In genomic region chr2:160884830-160885229, GRCm38 (mm10) we compare ENCODE assay signal across 9 mouse cellular contexts. TPM values are rescaled to one million over a fixed set of nuclear protein-coding genes. Genes with fewer than 3 reads are reported as not detected.
DNase-seq lines count a peak whose midpoint lies in the region; ATAC-seq and TF ChIP-seq lines count a peak whose summit lies in the region.
"Had no signal": no experiment of that assay in that cellular context is flagged by ENCODE, and none has a peak within 500 bp of the region (broad histone marks: within the 10 kb centered on the region; RNA-seq: fewer than 3 reads in every experiment).

No protein-coding gene starts in this region.

- no peak for ATAC-seq in inflammation-experienced regulatory T-cells, adult 6 months

- H3K4me3 ChIP-seq in cerebellum, adult 2 months (replicated peaks; ENCODE audit: insufficient read depth, low read depth, low read length) = no peak overlapping the region
- no peak overlapping the region for H3K4me3 ChIP-seq in layer of hippocampus, adult 2 months
- H3K4me3 ChIP-seq: neural tube, embryonic 13.5 days had no signal

- H3K27ac ChIP-seq in cerebellum, adult 2 months (ENCODE audit: insufficient read depth, low read length) = no peak overlapping the region
- H3K27ac ChIP-seq in layer of hippocampus, adult 2 months = no peak overlapping the region; the same call in 1 of the 2 replicates
- H3K27ac ChIP-seq: neural tube, embryonic 13.5 days had no signal

- no peaks in the 10 kb centered on the region for H3K27me3 ChIP-seq in cerebellum, adult 2 months (ENCODE audit: control insufficient read depth, insufficient read depth, low read length)

- TF ChIP-seq POLR2A in cerebellum, adult 2 months (IDR thresholded peaks at IDR 0.05; ENCODE audit: borderline replicate concordance, insufficient read depth, low read length) = no peak

- H3K4me1 ChIP-seq in cerebellum, adult 2 months (ENCODE audit: control insufficient read depth, insufficient read depth, low read length) = no peaks in the 10 kb centered on the region; the same call in none of the 2 replicates

- 52% methylated on average over 2 of the region's 2 CpGs for WGBS in cerebellum, adult 2 months

- peak; percentile 32 to 53 for DNase-seq in cerebellum, adult 2 months
- DNase-seq in cerebellum, adult 11-12 months = no peak
- DNase-seq in layer of hippocampus, adult 2 months (ENCODE audit: low spot score in 2 of 2) = peak in 1 of 2 experiments; percentile 34
- no peak for DNase-seq in layer of hippocampus, adult 9-11 months
- peak; percentile 24 for DNase-seq in Muller cell, postnatal 12 days (ENCODE audit: inconsistent ontology term)
- peak; percentile 69 for DNase-seq in embryo, embryonic 11 days
- DNase-seq in lung, postnatal 10 days = peak; percentile 72

- TF ChIP-seq CTCF in cerebellum, adult 2 months (IDR thresholded peaks at IDR 0.05; ENCODE audit: borderline replicate concordance, insufficient read depth, low read depth, low read length) = peak; percentile 77
- peak; percentile 68 for TF ChIP-seq CTCF in layer of hippocampus, adult 2 months (conservative IDR thresholded peaks at IDR 0.05)

RNA-seq across cellular contexts. Expression of gene Lpin3, which starts 4.4 kb away (rescaled TPM):
- 2.3 and 2.4 TPM in 2 replicates for polyA plus RNA-seq in cerebellum, adult 2 months (2012; rRNA removed)
- total RNA-seq in layer of hippocampus, adult 2 months (2021) = 1 to 10 TPM in 1 of 2 experiments, under 1 TPM in 1; 0.97 to 1.0 TPM
- polyA plus RNA-seq in inflammation-experienced regulatory T-cells, adult 6 months (2017; shearing (Covaris generic)) = under 1 TPM; 0.19 to 0.33 (median 0.24) TPM

RNA-seq across cellular contexts. Expression of gene Zhx3, which starts 12.0 kb away (rescaled TPM):
- polyA plus RNA-seq in cerebellum, adult 2 months (2012; rRNA removed) = 26.2 and 27.7 TPM in 2 replicates
- 100 to 1,000 TPM; 111 to 116 TPM for total RNA-seq in layer of hippocampus, adult 2 months (2021)
- 10 to 100 TPM in 1 of 3 experiments, 1 to 10 TPM in 2; 4.8 to 10.6 (median 8.1) TPM for polyA plus RNA-seq in inflammation-experienced regulatory T-cells, adult 6 months (2017; shearing (Covaris generic))

RNA-seq across cellular contexts. Expression of gene Emilin3, which starts 27.3 kb away (rescaled TPM):
- 6.4 and 7.6 TPM in 2 replicates for polyA plus RNA-seq in cerebellum, adult 2 months (2012; rRNA removed)
- under 1 TPM; 0.28 to 0.29 TPM for total RNA-seq in layer of hippocampus, adult 2 months (2021)
- not detected for polyA plus RNA-seq in inflammation-experienced regulatory T-cells, adult 6 months (2017; shearing (Covaris generic))

Comparison
In these comparisons a context has a peak if more than half of its experiments do, and no peak if none do; other contexts are left out.
1. DNase-seq: peak in cerebellum, adult 2 months (2 of 2), Muller cell, postnatal 12 days (single experiment), embryo, embryonic 11 days (single experiment) and lung, postnatal 10 days (single experiment); none in cerebellum, adult 11-12 months (single experiment) and layer of hippocampus, adult 9-11 months (single experiment).